Mouse (Mus musculus): Measurements from ENCODE around the gene Fscn2. TPM values are rescaled to one million over a fixed set of nuclear protein-coding genes. Genes with fewer than 3 reads are reported as not detected.

Fscn2 gene
- polyA plus RNA-seq, 1 experiment from 2014 or later: 1.1 TPM

DNA sequence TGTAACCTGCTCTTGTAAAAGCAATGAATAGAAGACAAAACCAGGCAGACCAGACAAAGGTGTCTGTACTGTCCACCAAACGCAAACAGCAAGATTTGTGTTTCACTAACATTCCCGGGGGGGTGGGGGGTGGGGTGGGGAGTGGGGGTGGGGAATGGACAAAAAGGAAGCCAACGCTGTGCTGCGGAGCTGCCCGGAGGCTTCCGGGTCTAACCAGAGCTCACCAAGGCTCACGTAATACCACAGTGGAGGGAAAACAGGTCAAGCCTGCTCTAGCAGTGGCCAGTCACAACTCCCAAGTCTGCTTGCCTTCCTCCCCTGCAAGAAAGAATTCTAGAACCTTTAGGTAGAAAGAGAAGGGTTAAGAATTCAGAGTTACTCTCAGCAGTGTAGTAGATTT is 43.9 kb upstream of the Fscn2 start:
- no peak overlapping the region for H3K4me2 ChIP-seq (ENCODE audit: low read depth, low read length)
- no peak overlapping the region for H3K9ac ChIP-seq (ENCODE audit: low read depth, low read length)
- peaks cover 12% of the 10 kb centered on the region for H3K4me1 ChIP-seq (ENCODE audit: control insufficient read depth, insufficient read depth, low read length)
- no peaks in the 10 kb centered on the region for H3K9me3 ChIP-seq (ENCODE audit: control insufficient read depth, low read length)
- ATAC-seq (ENCODE audit: low read depth) (no peak), DNase-seq (ENCODE audit: low spot score) (no peak)
- no peaks in the 10 kb centered on the region for H3K27me3 ChIP-seq (replicated peaks; ENCODE audit: control insufficient read depth, insufficient read depth, low read length)
- WGBS: 59% methylated on average over 7 of the region's 7 CpGs
- H3K4me3 ChIP-seq (ENCODE audit: low read depth, low read length): no peak overlapping the region
- H3K27ac ChIP-seq (replicated peaks; ENCODE audit: low read depth, low read length): peak overlapping the region; percentile 96; the same call in 1 of the 2 replicates
- H3K36me3 ChIP-seq (ENCODE audit: control insufficient read depth, insufficient read depth, low read length): no peaks in the 10 kb centered on the region

DNA sequence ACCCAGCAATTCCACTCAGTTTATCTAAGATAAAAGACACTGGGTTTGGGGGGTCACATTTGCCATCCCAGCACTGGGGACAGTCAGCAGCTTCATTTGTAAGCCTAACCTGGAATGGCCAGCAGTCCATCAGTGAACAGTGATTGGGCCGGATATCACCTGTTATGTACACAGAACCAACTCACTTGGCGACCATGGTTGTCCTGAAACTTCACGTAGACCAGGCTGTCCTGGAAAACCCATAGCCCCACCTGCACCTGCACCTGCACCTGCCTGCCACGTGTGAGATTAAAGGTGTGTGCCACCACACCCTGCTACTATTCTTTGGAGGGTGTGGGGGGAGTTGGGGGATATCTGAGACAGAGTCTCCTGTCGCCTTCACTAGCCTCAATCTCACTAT is 42.0 kb upstream of the Fscn2 start:
- DNase-seq (ENCODE audit: low spot score) (no peak), ATAC-seq (ENCODE audit: low read depth) (no peak)
- peaks cover 12% of the 10 kb centered on the region for H3K4me1 ChIP-seq (ENCODE audit: control insufficient read depth, insufficient read depth, low read length)
- WGBS: 91% methylated on average over 5 of the region's 5 CpGs
- H3K27me3 ChIP-seq (replicated peaks; ENCODE audit: control insufficient read depth, insufficient read depth, low read length): no peaks in the 10 kb centered on the region
- H3K4me2 ChIP-seq (ENCODE audit: low read depth, low read length): no peak overlapping the region
- no peaks in the 10 kb centered on the region for H3K36me3 ChIP-seq (ENCODE audit: control insufficient read depth, insufficient read depth, low read length)
- H3K27ac ChIP-seq (replicated peaks; ENCODE audit: low read depth, low read length): no peak overlapping the region
- H3K4me3 ChIP-seq (ENCODE audit: low read depth, low read length): no peak overlapping the region
- H3K9ac ChIP-seq (ENCODE audit: low read depth, low read length): no peak overlapping the region
- no peaks in the 10 kb centered on the region for H3K9me3 ChIP-seq (ENCODE audit: control insufficient read depth, low read length)

DNA sequence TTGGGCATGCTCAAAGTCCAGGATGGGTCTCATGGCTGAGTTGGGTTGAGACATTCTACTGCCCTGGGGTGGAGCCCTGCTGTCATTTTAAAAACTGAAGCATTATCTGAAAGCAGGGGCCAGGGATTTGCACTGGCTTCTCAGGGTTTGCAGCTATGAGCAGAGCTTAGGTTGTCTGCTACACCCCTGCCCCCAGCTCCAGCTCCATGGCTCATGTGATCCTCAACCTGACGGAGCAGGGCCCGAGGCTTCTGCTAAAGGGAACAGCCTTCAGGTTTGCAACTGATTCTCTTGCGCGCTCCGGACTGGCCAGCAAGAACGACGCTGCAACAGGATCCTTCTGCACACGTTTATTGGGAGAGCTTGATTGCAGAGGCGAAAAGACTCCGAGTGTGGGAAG is 41.2 kb upstream of the Fscn2 start:
- DNase-seq (ENCODE audit: low spot score): no peak
- Histone ChIP-seq H3K36me3 (ENCODE audit: control insufficient read depth, insufficient read depth, low read length) (no peaks in the 10 kb centered on the region), H3K4me1 (ENCODE audit: control insufficient read depth, insufficient read depth, low read length) (peaks cover 9% of the 10 kb centered on the region), H3K9me3 (ENCODE audit: control insufficient read depth, low read length) (no peaks in the 10 kb centered on the region), H3K9ac (ENCODE audit: low read depth, low read length) (no peak overlapping the region), H3K27me3 (replicated peaks; ENCODE audit: control insufficient read depth, insufficient read depth, low read length) (no peaks in the 10 kb centered on the region), H3K4me3 (ENCODE audit: low read depth, low read length) (no peak overlapping the region), H3K4me2 (ENCODE audit: low read depth, low read length) (no peak overlapping the region), H3K27ac (replicated peaks; ENCODE audit: low read depth, low read length) (no peak overlapping the region)
- 96% methylated on average over 10 of the region's 10 CpGs for whole genome bisulfite sequencing
- ATAC-seq (ENCODE audit: low read depth): no peak

DNA sequence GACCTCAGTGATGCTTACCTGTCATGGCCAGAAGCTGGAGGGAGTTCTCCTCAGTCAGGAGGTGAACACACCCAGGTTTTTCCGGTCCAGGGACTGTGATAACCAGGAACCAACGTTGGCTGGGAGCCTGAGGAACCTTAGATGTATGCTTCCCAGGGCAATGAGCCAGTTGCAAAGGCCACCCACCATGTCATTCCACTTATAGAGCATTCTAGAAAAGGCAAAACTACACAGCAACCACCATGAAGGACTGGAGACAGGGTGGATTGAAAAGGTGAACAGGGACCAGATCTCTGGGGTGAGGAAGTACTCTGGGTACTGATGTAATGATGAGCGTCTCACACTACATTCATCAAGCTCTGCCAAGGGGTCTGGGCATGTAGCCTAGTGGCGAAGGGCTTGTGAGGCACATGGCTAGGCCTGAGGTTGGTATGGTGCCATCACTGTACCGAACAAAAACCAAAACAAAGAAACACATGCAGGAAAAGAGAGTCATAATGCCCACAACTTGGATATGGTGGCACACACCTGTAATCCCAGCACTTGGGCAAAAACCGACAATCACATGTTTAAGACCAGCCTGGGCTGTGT is 25.8 kb upstream of the Fscn2 start:
- no peak overlapping the region for H3K9ac ChIP-seq (ENCODE audit: low read depth, low read length)
- no peak overlapping the region for H3K4me2 ChIP-seq (ENCODE audit: low read depth, low read length)
- no peaks in the 10 kb centered on the region for H3K27me3 ChIP-seq (replicated peaks; ENCODE audit: control insufficient read depth, insufficient read depth, low read length)
- no peaks in the 10 kb centered on the region for H3K36me3 ChIP-seq (ENCODE audit: control insufficient read depth, insufficient read depth, low read length)
- H3K4me1 ChIP-seq (ENCODE audit: control insufficient read depth, insufficient read depth, low read length): no peaks in the 10 kb centered on the region
- H3K27ac ChIP-seq (replicated peaks; ENCODE audit: low read depth, low read length): no peak overlapping the region
- WGBS: 78% methylated on average over 6 of the region's 6 CpGs
- DNase-seq (ENCODE audit: low spot score) (no peak), ATAC-seq (ENCODE audit: low read depth) (no peak)
- no peak overlapping the region for H3K4me3 ChIP-seq (ENCODE audit: low read depth, low read length)
- 0 out of 2 replicates have a peak, but pooled peaks cover 6% of the 10 kb centered on the region for H3K9me3 ChIP-seq (ENCODE audit: control insufficient read depth, low read length)

DNA sequence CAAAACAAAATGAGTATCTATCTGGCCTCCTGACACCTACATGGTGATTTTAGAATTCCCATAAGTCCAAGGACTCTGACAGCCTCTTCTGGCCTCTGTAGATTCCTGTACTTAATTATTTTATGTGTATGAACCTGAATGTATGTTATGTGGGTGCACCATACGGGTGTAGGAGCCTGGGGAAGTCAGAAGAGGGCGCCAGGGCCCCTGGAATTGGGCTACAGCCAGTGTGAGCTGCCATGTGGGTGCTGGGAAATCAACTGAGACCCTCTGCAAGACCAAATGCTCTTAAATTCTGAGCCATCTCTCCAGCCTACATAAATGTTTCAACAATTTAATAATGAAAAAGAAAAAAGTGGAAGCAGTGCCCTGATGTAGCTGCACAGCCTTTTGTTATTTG is 23.9 kb upstream of the Fscn2 start:
- Histone ChIP-seq H3K4me2 (ENCODE audit: low read depth, low read length) (no peak overlapping the region), H3K9ac (ENCODE audit: low read depth, low read length) (no peak overlapping the region), H3K4me1 (ENCODE audit: control insufficient read depth, insufficient read depth, low read length) (no peaks in the 10 kb centered on the region), H3K9me3 (ENCODE audit: control insufficient read depth, low read length) (0 out of 2 replicates have a peak, but pooled peaks cover 9% of the 10 kb centered on the region), H3K36me3 (ENCODE audit: control insufficient read depth, insufficient read depth, low read length) (no peaks in the 10 kb centered on the region), H3K4me3 (ENCODE audit: low read depth, low read length) (no peak overlapping the region), H3K27ac (replicated peaks; ENCODE audit: low read depth, low read length) (no peak overlapping the region), H3K27me3 (replicated peaks; ENCODE audit: control insufficient read depth, insufficient read depth, low read length) (no peaks in the 10 kb centered on the region)
- no peak for ATAC-seq (ENCODE audit: low read depth)
- WGBS: 44% methylated on average over 2 of the region's 2 CpGs
- DNase-seq (ENCODE audit: low spot score): no peak

DNA sequence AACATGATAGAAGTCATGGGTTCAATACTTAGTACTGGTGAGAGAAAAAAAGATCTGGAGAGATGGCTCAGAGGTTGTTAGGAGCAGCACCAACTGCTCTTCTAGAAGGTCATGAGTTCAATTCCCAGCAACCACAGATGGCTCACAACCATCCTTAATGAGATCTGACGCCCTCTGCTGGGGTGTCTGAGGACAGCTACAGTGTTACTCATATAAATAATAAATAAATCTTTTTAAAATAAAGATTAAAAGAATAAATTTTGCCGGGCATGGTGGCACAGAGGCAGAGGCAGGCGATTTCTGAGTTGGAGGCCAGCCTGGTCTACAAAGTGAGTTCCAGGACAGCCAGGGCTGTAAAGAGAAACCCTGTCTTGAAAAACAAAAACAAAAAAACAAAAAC is 22.5 kb upstream of the Fscn2 start:
- Histone ChIP-seq H3K9me3 (ENCODE audit: control insufficient read depth, low read length) (0 out of 2 replicates have a peak, but pooled peaks cover 9% of the 10 kb centered on the region), H3K36me3 (ENCODE audit: control insufficient read depth, insufficient read depth, low read length) (no peaks in the 10 kb centered on the region), H3K9ac (ENCODE audit: low read depth, low read length) (no peak overlapping the region), H3K4me3 (ENCODE audit: low read depth, low read length) (no peak overlapping the region), H3K4me1 (ENCODE audit: control insufficient read depth, insufficient read depth, low read length) (no peaks in the 10 kb centered on the region), H3K27ac (replicated peaks; ENCODE audit: low read depth, low read length) (no peak overlapping the region), H3K27me3 (replicated peaks; ENCODE audit: control insufficient read depth, insufficient read depth, low read length) (no peaks in the 10 kb centered on the region), H3K4me2 (ENCODE audit: low read depth, low read length) (no peak overlapping the region)
- 70% methylated on average over 3 of the region's 3 CpGs for WGBS
- no peak for ATAC-seq (ENCODE audit: low read depth)
- DNase-seq (ENCODE audit: low spot score): no peak

DNA sequence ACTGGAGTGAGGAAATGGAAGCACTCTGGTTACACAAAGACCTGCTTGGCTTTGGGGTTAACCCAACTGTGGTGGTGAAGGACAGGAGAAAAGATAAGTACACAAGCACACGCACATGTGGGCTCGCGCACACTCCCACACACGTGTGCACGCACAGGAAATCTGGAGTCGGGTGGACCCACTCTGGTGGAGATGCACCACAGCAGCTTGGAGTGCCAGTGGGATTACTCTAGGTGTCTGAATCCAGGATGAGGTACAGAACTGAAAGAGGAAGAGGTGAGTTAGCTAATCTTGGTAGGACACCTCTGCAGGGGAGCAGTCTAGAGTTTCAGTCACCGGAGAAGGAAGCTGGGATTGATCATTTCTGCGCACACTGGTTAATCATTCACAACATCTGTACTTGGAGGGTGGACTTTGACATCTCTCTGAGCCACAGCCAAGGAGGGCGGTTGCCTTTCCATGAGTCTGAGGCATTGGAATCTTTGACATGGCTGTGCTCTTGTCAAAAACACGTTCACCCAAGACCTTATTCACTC is 21.3 kb upstream of the Fscn2 start:
- Histone ChIP-seq H3K27me3 (replicated peaks; ENCODE audit: control insufficient read depth, insufficient read depth, low read length) (no peaks in the 10 kb centered on the region), H3K4me2 (ENCODE audit: low read depth, low read length) (no peak overlapping the region), H3K4me1 (ENCODE audit: control insufficient read depth, insufficient read depth, low read length) (no peaks in the 10 kb centered on the region), H3K9ac (ENCODE audit: low read depth, low read length) (no peak overlapping the region), H3K4me3 (ENCODE audit: low read depth, low read length) (no peak overlapping the region), H3K36me3 (ENCODE audit: control insufficient read depth, insufficient read depth, low read length) (peaks cover 6% of the 10 kb centered on the region), H3K27ac (replicated peaks; ENCODE audit: low read depth, low read length) (no peak overlapping the region), H3K9me3 (ENCODE audit: control insufficient read depth, low read length) (0 out of 2 replicates have a peak, but pooled peaks cover 3% of the 10 kb centered on the region)
- WGBS: 80% methylated on average over 10 of the region's 10 CpGs
- ATAC-seq (ENCODE audit: low read depth): no peak
- no peak for DNase-seq (ENCODE audit: low spot score)

DNA sequence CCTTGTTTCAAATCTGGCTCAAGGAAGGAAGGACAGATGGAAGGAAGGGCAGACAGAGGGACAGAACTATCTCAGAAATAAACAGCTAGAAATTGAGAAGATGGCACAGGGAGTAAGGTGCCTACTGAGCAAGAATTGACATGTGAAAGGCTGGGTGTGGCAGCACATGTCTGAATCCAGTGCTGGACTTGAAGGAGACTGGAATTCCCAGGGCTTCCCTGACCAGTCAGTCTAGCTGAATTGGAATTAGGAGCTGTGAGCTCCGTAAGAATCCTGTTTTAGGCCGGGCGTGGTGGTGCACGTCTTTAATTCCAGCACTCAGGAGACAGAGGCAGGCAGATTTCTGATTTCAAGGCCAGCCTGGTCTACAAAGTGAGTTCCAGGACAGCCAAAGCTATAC is 19.7 kb upstream of the Fscn2 start:
- Histone ChIP-seq H3K36me3 (ENCODE audit: control insufficient read depth, insufficient read depth, low read length) (peaks cover 16% of the 10 kb centered on the region), H3K27ac (replicated peaks; ENCODE audit: low read depth, low read length) (no peak overlapping the region), H3K4me3 (ENCODE audit: low read depth, low read length) (no peak overlapping the region), H3K9me3 (ENCODE audit: control insufficient read depth, low read length) (0 out of 2 replicates have a peak, but pooled peaks cover 3% of the 10 kb centered on the region), H3K9ac (ENCODE audit: low read depth, low read length) (no peak overlapping the region), H3K27me3 (replicated peaks; ENCODE audit: control insufficient read depth, insufficient read depth, low read length) (no peaks in the 10 kb centered on the region), H3K4me1 (ENCODE audit: control insufficient read depth, insufficient read depth, low read length) (no peaks in the 10 kb centered on the region), H3K4me2 (ENCODE audit: low read depth, low read length) (no peak overlapping the region)
- 91% methylated on average over 4 of the region's 4 CpGs for WGBS
- no peak for ATAC-seq (ENCODE audit: low read depth)
- DNase-seq (ENCODE audit: low spot score): no peak

DNA sequence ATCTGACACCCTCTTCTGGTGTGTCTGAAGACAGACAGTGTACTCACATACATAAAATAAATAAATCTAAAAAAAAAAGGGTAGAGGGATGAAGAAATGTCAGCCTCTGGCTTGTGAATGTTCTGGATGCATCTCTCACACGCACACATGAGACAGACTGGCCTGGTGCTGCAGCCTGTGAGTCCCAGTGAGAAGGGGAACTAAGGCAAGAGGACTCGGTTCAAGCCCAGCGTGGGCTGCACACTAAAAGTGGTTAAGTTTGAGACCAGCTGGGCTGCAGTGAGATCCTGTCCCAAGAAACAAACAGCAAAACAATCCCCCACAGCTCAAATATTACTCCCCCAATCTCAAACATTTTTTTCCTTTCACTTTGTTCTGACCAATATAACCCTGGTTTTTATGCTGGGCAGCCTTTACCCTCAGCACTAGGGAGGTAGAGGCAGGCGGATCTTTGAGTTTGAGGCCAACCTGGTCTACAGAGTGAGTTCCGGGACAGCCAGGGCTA is 18.6 kb upstream of the Fscn2 start:
- Histone ChIP-seq H3K9me3 (ENCODE audit: control insufficient read depth, low read length) (0 out of 2 replicates have a peak, but pooled peaks cover 3% of the 10 kb centered on the region), H3K4me2 (ENCODE audit: low read depth, low read length) (no peak overlapping the region), H3K4me1 (ENCODE audit: control insufficient read depth, insufficient read depth, low read length) (no peaks in the 10 kb centered on the region), H3K4me3 (ENCODE audit: low read depth, low read length) (no peak overlapping the region), H3K9ac (ENCODE audit: low read depth, low read length) (no peak overlapping the region), H3K27ac (replicated peaks; ENCODE audit: low read depth, low read length) (no peak overlapping the region), H3K36me3 (ENCODE audit: control insufficient read depth, insufficient read depth, low read length) (peaks cover 22% of the 10 kb centered on the region), H3K27me3 (replicated peaks; ENCODE audit: control insufficient read depth, insufficient read depth, low read length) (no peaks in the 10 kb centered on the region)
- WGBS: 92% methylated on average over 5 of the region's 5 CpGs
- DNase-seq (ENCODE audit: low spot score) (no peak), ATAC-seq (ENCODE audit: low read depth) (no peak)
